Mouse (Mus musculus): ENCODE results near the gene Snta1. TPM values are rescaled to one million over a fixed set of nuclear protein-coding genes. Genes with fewer than 3 reads are reported as not detected.

Snta1 gene
- 4.1 and 4.3 TPM in 2 replicates for polyA plus RNA-seq (2015; fragmentation: Nextera tagmentation; extraction: Ambion mirVana)

- whole genome bisulfite sequencing, result 2% methylated on average over 84 of the region's 84 CpGs
- Histone ChIP-seq H3K36me3 (ENCODE audit: control insufficient read depth, insufficient read depth, low read length) (no peaks in the 10 kb centered on the region), H3K4me2 (ENCODE audit: low read depth, low read length) (peak within 1 kb of the TSS; percentile 92), H3K9ac (ENCODE audit: low read depth, low read length) (peak within 1 kb of the TSS; percentile 74), H3K4me3 (ENCODE audit: low read length) (peak within 1 kb of the TSS; percentile 73), H3K4me1 (ENCODE audit: control insufficient read depth, insufficient read depth, low read length) (peaks cover 8% of the 10 kb centered on the region), H3K27me3 (replicated peaks; ENCODE audit: control insufficient read depth, insufficient read depth, low read length) (no peaks in the 10 kb centered on the region), H3K9me3 (ENCODE audit: control insufficient read depth, low read length) (no peaks in the 10 kb centered on the region), H3K27ac (ENCODE audit: low read length) (no peak within 1 kb of the TSS)
- peak; percentile 90 for ATAC-seq
Observed at GRCm38 (mm10) chr2:154407643-154408445, at the start of gene Snta1. Gene Snta1, minus strand, starts transcription at chr2:154408099.

GRCm38 (mm10) chr2:154456621-154457020 lies 48.7 kb upstream of the Snta1 start:
- Histone ChIP-seq H3K36me3 (ENCODE audit: control insufficient read depth, insufficient read depth, low read length) (no peaks in the 10 kb centered on the region), H3K4me2 (ENCODE audit: low read depth, low read length) (no peak overlapping the region), H3K27ac (ENCODE audit: low read length) (no peak overlapping the region), H3K4me1 (ENCODE audit: control insufficient read depth, insufficient read depth, low read length) (peaks cover 22% of the 10 kb centered on the region), H3K27me3 (replicated peaks; ENCODE audit: control insufficient read depth, insufficient read depth, low read length) (no peaks in the 10 kb centered on the region), H3K9ac (ENCODE audit: low read depth, low read length) (no peak overlapping the region), H3K9me3 (ENCODE audit: control insufficient read depth, low read length) (no peaks in the 10 kb centered on the region), H3K4me3 (ENCODE audit: low read length) (no peak overlapping the region)
- no peak for ATAC-seq

- Histone ChIP-seq H3K9me3 (ENCODE audit: control insufficient read depth, low read length) (no peaks in the 10 kb centered on the region), H3K4me1 (ENCODE audit: control insufficient read depth, insufficient read depth, low read length) (peaks cover 22% of the 10 kb centered on the region), H3K27ac (ENCODE audit: low read length) (peak overlapping the region; percentile 63; the same call in 1 of the 2 replicates), H3K36me3 (ENCODE audit: control insufficient read depth, insufficient read depth, low read length) (no peaks in the 10 kb centered on the region), H3K27me3 (replicated peaks; ENCODE audit: control insufficient read depth, insufficient read depth, low read length) (no peaks in the 10 kb centered on the region), H3K4me2 (ENCODE audit: low read depth, low read length) (peak overlapping the region; percentile 4; the same call in 1 of the 2 replicates), H3K4me3 (ENCODE audit: low read length) (no peak overlapping the region), H3K9ac (ENCODE audit: low read depth, low read length) (no peak overlapping the region)
- 29% methylated on average over 5 of the region's 5 CpGs for WGBS
- peak; percentile 65 for ATAC-seq
Observed at GRCm38 (mm10) chr2:154455776-154456175, 47.9 kb upstream of the Snta1 start.

- Histone ChIP-seq H3K9me3 (ENCODE audit: control insufficient read depth, low read length) (no peaks in the 10 kb centered on the region), H3K4me3 (ENCODE audit: low read length) (no peak overlapping the region), H3K9ac (ENCODE audit: low read depth, low read length) (no peak overlapping the region), H3K4me2 (ENCODE audit: low read depth, low read length) (no peak overlapping the region), H3K27me3 (replicated peaks; ENCODE audit: control insufficient read depth, insufficient read depth, low read length) (no peaks in the 10 kb centered on the region), H3K4me1 (ENCODE audit: control insufficient read depth, insufficient read depth, low read length) (peaks cover 18% of the 10 kb centered on the region), H3K27ac (ENCODE audit: low read length) (no peak overlapping the region), H3K36me3 (ENCODE audit: control insufficient read depth, insufficient read depth, low read length) (no peaks in the 10 kb centered on the region)
- no peak for ATAC-seq
- 51% methylated on average over 3 of the region's 3 CpGs for WGBS
Observed at GRCm38 (mm10) chr2:154454605-154455004, 46.7 kb upstream of the Snta1 start.

- H3K4me1 ChIP-seq (ENCODE audit: control insufficient read depth, insufficient read depth, low read length), result peaks cover 18% of the 10 kb centered on the region
- no peaks in the 10 kb centered on the region for H3K9me3 ChIP-seq (ENCODE audit: control insufficient read depth, low read length)
- no peak for ATAC-seq
- no peak overlapping the region for H3K27ac ChIP-seq (ENCODE audit: low read length)
- H3K27me3 ChIP-seq (replicated peaks; ENCODE audit: control insufficient read depth, insufficient read depth, low read length), result no peaks in the 10 kb centered on the region
- no peaks in the 10 kb centered on the region for H3K36me3 ChIP-seq (ENCODE audit: control insufficient read depth, insufficient read depth, low read length)
- H3K4me2 ChIP-seq (ENCODE audit: low read depth, low read length), result no peak overlapping the region
- WGBS, result 72% methylated on average over 1 of the region's 1 CpGs
- no peak overlapping the region for H3K9ac ChIP-seq (ENCODE audit: low read depth, low read length)
- H3K4me3 ChIP-seq (ENCODE audit: low read length), result no peak overlapping the region
Observed at GRCm38 (mm10) chr2:154454099-154454498, 46.2 kb upstream of the Snta1 start.

- Histone ChIP-seq H3K4me3 (ENCODE audit: low read length) (no peak overlapping the region), H3K27me3 (replicated peaks; ENCODE audit: control insufficient read depth, insufficient read depth, low read length) (no peaks in the 10 kb centered on the region)
- no peak for ATAC-seq
Observed at GRCm38 (mm10) chr2:154452951-154453350, 45.1 kb upstream of the Snta1 start.

GRCm38 (mm10) chr2:154448633-154449032 lies 40.7 kb upstream of the Snta1 start:
- ATAC-seq, result no peak
- Histone ChIP-seq H3K4me2 (ENCODE audit: low read depth, low read length) (no peak overlapping the region), H3K4me3 (ENCODE audit: low read length) (no peak overlapping the region), H3K4me1 (ENCODE audit: control insufficient read depth, insufficient read depth, low read length) (no peaks in the 10 kb centered on the region), H3K36me3 (ENCODE audit: control insufficient read depth, insufficient read depth, low read length) (peaks cover 6% of the 10 kb centered on the region; the same call in 1 of the 2 replicates), H3K9me3 (ENCODE audit: control insufficient read depth, low read length) (no peaks in the 10 kb centered on the region), H3K27ac (ENCODE audit: low read length) (no peak overlapping the region), H3K9ac (ENCODE audit: low read depth, low read length) (no peak overlapping the region), H3K27me3 (replicated peaks; ENCODE audit: control insufficient read depth, insufficient read depth, low read length) (no peaks in the 10 kb centered on the region)

More at GRCm38 (mm10) chr2:154452951-154453350, 45.1 kb upstream of the Snta1 start:
- 89% methylated on average over 2 of the region's 2 CpGs for whole genome bisulfite sequencing
- Histone ChIP-seq H3K27ac (ENCODE audit: low read length) (no peak overlapping the region), H3K4me2 (ENCODE audit: low read depth, low read length) (no peak overlapping the region), H3K9ac (ENCODE audit: low read depth, low read length) (no peak overlapping the region), H3K4me1 (ENCODE audit: control insufficient read depth, insufficient read depth, low read length) (peaks cover 18% of the 10 kb centered on the region), H3K36me3 (ENCODE audit: control insufficient read depth, insufficient read depth, low read length) (peaks cover 2% of the 10 kb centered on the region; the same call in 1 of the 2 replicates), H3K9me3 (ENCODE audit: control insufficient read depth, low read length) (no peaks in the 10 kb centered on the region)

GRCm38 (mm10) chr2:154447821-154448220 lies 39.9 kb upstream of the Snta1 start:
- no peak for ATAC-seq
- Histone ChIP-seq H3K9me3 (ENCODE audit: control insufficient read depth, low read length) (no peaks in the 10 kb centered on the region), H3K4me2 (ENCODE audit: low read depth, low read length) (no peak overlapping the region), H3K27ac (ENCODE audit: low read length) (no peak overlapping the region), H3K4me3 (ENCODE audit: low read length) (no peak overlapping the region), H3K36me3 (ENCODE audit: control insufficient read depth, insufficient read depth, low read length) (peaks cover 6% of the 10 kb centered on the region; the same call in 1 of the 2 replicates), H3K9ac (ENCODE audit: low read depth, low read length) (no peak overlapping the region), H3K27me3 (replicated peaks; ENCODE audit: control insufficient read depth, insufficient read depth, low read length) (no peaks in the 10 kb centered on the region), H3K4me1 (ENCODE audit: control insufficient read depth, insufficient read depth, low read length) (no peaks in the 10 kb centered on the region)
- WGBS, result 93% methylated on average over 8 of the region's 8 CpGs

- Histone ChIP-seq H3K27me3 (replicated peaks; ENCODE audit: control insufficient read depth, insufficient read depth, low read length) (no peaks in the 10 kb centered on the region), H3K9ac (ENCODE audit: low read depth, low read length) (no peak overlapping the region)
- no peak for ATAC-seq
Observed at GRCm38 (mm10) chr2:154440453-154440852, 32.6 kb upstream of the Snta1 start.

More at GRCm38 (mm10) chr2:154440453-154440852, 32.6 kb upstream of the Snta1 start:
- Histone ChIP-seq H3K9me3 (ENCODE audit: control insufficient read depth, low read length) (no peaks in the 10 kb centered on the region), H3K27ac (ENCODE audit: low read length) (no peak overlapping the region), H3K4me2 (ENCODE audit: low read depth, low read length) (no peak overlapping the region), H3K36me3 (ENCODE audit: control insufficient read depth, insufficient read depth, low read length) (no peaks in the 10 kb centered on the region), H3K4me3 (ENCODE audit: low read length) (no peak overlapping the region), H3K4me1 (ENCODE audit: control insufficient read depth, insufficient read depth, low read length) (peaks cover 9% of the 10 kb centered on the region)
